Mouse (Mus musculus) heart, adult 2 months (tissue): Measurements from ENCODE around the gene Srprb.

Source experiments
- CTCF ChIP-seq: fragments of 200-600 bp; IDR thresholded peaks from 2 replicates; pipeline ENCODE4 v1.8.1; 2022; ENCODE audit warnings: antibody characterized with exemption, mild to moderate bottlenecking, moderate library complexity
- POLR2A ChIP-seq: fragments of 200-500 bp; IDR thresholded peaks from 2 replicates; pipeline ENCODE4 v1.6.1; 2011; ENCODE audit warnings: mild to moderate bottlenecking, low read depth, low read length, control low read depth; ENCODE audit not compliant: insufficient read depth

DNA sequence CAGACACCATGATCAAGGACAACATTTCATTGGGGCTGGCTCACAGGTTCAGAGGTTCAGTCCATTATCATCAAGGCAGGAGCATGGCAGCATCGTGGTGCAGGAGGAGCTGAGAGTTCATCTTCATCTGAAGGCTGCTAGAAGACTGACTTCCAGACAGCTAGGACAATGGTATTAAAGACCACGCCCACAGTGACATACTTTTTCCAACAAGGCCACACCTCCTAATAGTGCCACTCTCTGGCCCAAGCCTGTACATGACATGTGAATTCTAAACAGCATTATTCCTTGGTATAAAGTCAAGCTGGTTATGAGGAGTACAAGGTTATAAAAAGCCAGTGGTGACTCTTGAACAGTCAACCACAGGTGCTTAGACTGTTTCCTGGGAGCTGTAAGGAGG lies 47.4 kb downstream of the Srprb start:
- TF ChIP-seq CTCF (no peak), POLR2A (no peak)
